21 mouse cellular contexts compared by ENCODE assay signal in genomic region chr17:52268792-52269191, GRCm38 (mm10).
"Had no signal": no experiment of that assay in that cellular context is flagged by ENCODE, and none has a peak within 500 bp of the region (broad histone marks: within the 10 kb centered on the region; RNA-seq: fewer than 3 reads in every experiment).

No protein-coding gene starts in this region.

- ATAC-seq: forebrain, embryonic 13.5 days; forebrain, embryonic 14.5 days; forebrain, embryonic 15.5 days; forebrain, embryonic 16.5 days; forebrain, postnatal 0 days had no signal

- DNase-seq: cerebellum, adult 8-10 months; cerebellum, adult 9-10 months; cerebellum, adult 9-11 months; cerebellum, postnatal 10 days; cerebellum, postnatal 14 days; cerebellum, postnatal 25 days; cerebellum, postnatal 36 days; embryo, embryonic 11 days; forebrain, postnatal 0 days; gastrocnemius, adult 2 months; gastrocnemius, postnatal 10 days; gastrocnemius, postnatal 14 days; gastrocnemius, postnatal 25 days; gastrocnemius, postnatal 36 days; heart, adult 11 months; heart, adult 18-20 months; heart, adult 2 months had no signal
